Mouse (Mus musculus) spleen, postnatal 0 days (tissue): ENCODE data around the gene Mboat7. TPM values are rescaled to one million over a fixed set of nuclear protein-coding genes. Genes with fewer than 3 reads are reported as not detected.

ENCODE experiments used
- polyA plus RNA-seq: library from polyadenylated mRNA; unstranded; fragments of >200 nt; fragmentation: Nextera tagmentation; extraction: Ambion mirVana; gene quantifications from 2 replicates; pipeline ENCODE4 v1.2.1, GENCODE M21; 2015

Mboat7 gene
- polyA plus RNA-seq, result 21.7 and 28.8 TPM in 2 replicates

GRCm38 (mm10) chr7:3692987-3693808 is at the start of gene Mboat7:
Gene Mboat7, minus strand, starts transcription at chr7:3693523.

DNA sequence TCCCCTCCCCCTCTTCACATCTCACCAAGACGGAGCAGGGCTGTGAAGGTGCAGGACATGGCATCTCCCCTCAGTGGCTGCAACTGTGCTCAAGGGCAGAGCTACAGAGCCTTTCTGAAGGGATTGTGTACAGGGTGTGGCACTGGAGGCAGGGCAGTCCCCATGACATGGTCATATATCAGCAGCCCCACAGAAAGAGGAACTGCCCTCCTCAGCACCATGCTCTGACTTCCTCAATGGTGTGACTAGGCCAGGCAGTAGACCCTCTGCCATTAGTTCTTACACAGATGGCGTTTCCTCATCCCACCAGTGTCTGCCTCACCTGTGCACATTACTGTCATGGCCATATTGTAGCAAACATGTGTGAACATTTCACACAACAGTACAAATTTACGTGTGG is 26.9 kb upstream of the Mboat7 start, which contains the start of gene Pirb:
TSS of gene Pirb (minus strand) at position 124 of the 400 bp plus-strand sequence.

DNA sequence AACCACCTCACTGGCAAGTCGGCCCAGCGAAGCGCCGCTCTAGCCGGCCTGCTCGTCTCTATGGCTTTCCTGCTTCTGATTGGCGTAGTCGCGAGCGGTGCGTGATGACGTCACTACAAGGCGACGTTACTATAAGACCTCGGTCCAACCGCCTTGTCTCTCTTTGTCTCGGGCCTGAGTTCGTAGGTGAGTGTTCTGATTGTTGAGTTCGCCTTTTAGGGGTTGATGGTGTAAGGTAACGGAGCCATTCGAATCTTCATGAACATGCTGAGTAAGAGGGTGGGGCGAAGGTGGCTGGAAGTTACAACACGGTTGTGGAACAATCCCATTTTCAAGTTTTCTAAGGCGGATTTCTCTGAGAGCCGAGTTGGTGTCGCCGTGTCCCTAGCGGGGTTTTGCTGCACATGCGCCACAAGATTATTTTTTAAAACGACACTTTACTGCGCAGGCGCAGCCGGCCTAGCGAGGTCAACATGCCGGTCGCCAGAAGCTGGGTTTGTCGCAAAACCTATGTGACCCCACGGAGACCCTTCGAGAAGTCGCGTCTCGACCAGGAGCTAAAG is 10.6 kb upstream of the Mboat7 start, which contains the start of gene Rps9:
TSS of gene Rps9 (plus strand) at position 115 of the 563 bp plus-strand sequence.

GRCm38 (mm10) chr7:3692382-3692986 is 839 bp downstream of the Mboat7 start, which contains the start of gene Tsen34:
Gene Tsen34, plus strand, starts transcription at chr7:3692863.

DNA sequence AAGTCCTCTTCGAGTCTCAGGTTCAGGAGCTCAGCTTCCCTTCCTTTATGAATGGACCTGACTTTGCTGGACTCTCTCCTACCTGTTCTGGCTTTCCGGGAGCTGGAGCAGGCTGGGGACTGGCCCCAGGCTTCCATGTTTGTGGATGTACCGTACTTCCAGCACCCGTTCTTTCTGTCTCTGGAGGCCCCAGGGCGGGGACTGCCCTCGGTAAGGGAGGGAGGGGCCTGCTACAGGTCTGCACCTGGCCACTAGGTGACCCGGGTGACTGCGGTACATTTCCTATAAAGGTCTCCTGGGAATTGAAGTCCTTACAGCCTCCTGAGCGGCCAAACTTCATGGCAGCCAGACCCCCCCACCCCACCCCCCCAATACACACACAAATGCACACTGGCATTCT is 16.0 kb downstream of the Mboat7 start, which contains the start of gene Tmc4:
TSS of gene Tmc4 (minus strand) at position 212 of the 400 bp plus-strand sequence.

DNA sequence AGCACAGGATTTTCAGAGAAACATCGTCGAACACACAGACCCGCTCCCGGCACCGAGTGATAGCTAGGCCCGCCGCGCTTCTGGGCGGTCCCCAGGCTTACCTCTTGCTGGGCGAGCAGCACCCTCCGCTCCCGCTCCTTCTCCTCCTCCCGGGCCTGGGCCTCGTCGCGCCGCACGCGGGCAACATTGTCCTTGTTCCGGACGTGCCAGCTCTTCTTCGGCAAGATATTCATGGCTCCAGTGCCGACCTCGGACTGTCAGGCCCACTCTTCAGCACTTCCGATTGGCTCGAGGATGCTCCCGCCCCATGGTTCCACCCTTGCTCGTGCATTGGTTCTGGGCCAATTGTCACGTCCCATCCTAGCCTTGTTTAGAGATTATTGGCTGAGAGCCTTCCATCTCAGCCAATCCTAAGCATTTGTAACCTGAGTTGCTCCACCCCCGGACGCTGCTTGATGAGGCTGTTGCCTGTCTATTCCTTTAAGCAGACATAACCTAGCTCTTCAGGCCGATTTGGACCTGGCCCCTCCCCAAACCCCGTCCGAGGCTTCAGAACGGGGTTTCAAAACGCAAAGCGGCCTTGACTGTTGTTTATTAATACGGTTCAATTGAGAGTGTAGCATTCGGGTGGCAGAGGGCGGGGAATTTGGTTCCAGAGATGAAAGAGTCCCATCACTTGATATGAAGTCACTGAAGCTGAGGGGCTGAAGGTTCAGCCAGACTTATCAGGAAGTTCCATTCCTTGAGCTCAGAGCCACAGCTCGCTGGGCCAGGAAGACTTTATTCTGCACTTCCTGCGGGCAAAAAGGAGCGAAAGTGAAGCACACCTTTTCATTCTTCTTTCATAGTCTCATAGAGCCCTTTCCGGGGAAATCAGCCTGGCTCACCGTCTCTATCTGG is 27.9 kb downstream of the Mboat7 start, which contains the start of gene Leng1:
TSS of gene Leng1 (minus strand) at position 626 of the 900 bp plus-strand sequence.

DNA sequence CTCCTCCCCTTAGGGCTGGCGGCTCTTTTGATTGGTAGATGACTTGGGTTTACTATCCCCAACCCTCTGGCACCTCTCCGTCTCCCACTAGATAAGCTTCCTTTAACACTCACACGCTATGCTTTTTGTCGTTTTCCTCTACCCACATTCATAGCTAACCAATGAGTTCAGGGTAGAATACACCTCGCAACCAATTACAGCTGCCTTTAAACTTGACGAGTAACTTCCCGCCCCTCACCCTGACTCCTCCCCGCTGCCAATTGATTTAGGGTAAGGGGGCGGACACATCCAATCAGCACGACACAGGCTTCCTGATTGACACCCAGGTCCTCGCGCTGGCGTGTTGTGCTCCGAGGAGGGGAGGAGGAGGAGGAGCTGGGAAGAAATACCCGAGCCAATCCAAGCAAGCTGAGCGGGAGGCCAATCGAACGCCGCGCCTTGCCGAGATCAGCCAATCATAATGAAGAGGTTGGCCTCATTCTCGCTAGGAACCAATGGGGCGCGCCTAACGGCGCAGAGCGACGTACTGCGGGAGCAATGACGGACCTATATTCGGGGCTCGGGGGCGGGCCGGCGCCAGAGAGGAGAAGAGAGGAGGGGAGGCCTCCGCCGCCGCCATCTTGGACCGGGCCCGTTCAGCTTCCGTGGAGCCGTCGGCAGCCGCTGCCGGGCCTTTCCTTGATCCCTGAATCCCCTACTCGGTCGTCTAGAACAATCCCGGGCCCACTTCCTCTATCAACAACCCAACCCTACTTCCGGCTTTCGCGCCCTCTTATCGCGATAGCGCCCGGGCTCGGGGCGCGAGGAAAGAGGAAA is 48.4 kb downstream of the Mboat7 start, which contains the start of gene Cnot3:
TSS of gene Cnot3 (plus strand) at position 597 of the 816 bp plus-strand sequence.

DNA sequence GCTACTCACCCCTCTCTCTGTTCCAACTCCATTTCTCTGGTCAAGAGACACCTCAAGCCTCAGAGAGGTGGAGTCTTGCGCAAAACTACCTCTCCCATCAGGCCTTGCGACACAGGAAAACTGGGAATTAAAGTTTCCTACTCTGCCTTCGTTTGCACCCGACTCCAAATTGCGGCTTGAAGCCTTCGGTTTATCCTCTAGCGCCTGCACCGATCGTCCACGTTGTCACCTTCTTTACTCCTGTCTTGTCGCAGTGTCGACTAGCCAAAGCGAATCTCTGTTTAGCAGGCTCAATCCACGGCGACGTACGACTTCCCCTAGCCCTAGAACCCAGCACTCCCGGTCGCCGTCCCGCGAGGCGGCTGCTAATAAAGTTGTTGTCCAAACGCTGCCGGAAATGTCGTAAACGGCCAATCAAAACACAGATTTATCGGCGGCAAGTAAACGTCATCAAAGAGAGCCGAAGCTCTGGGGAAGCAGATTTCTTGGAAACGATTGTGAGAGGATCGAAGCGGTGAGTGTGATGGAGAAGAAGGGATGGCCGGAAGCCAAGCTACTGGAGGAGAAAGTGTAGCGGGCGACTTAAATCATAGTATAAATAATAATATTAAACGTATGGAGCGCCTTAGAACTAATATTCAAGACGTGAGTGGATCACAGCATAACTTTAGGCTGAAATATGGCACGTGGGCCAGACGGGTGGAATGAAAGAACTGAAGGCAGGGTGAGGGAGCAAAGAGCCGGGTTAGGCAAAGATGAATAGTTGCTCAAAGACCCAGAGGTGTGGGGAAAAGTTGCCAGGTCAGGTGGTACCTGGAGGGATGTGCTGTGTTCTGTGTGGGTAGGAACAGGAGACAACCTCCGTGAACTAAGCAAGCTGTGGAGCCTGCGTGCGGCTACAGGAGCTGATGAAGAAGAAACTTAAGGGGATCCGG is 63.5 kb downstream of the Mboat7 start, which contains the start of the genes Tfpt and Prpf31:
TSS of gene Tfpt (minus strand) at position 387 of the 935 bp plus-strand sequence.
TSS of gene Prpf31 (plus strand) at position 443 of the 935 bp plus-strand sequence.

Other genes with a start within 250 kb of the Mboat7 start
- 2.9 and 3.5 TPM in 2 replicates for gene Tarm1, start 190.9 kb downstream of the Mboat7 start, polyA plus RNA-seq
- not detected in 2 replicates for gene Oscar, start 77.4 kb downstream of the Mboat7 start, polyA plus RNA-seq
- 365 and 377 TPM in 2 replicates for gene Ndufa3, start 76.2 kb downstream of the Mboat7 start, polyA plus RNA-seq
- 14.6 TPM in 2 replicates for gene Tfpt, start 63.6 kb downstream of the Mboat7 start, polyA plus RNA-seq
- 54.2 and 55.9 TPM in 2 replicates for gene Prpf31, start 63.5 kb downstream of the Mboat7 start, polyA plus RNA-seq
- 29.6 and 34.3 TPM in 2 replicates for gene Cnot3, start 48.3 kb downstream of the Mboat7 start, polyA plus RNA-seq
- gene Leng1, start 27.7 kb downstream of the Mboat7 start, polyA plus RNA-seq, result 7.4 and 7.7 TPM in 2 replicates
- 6.9 and 8.2 TPM in 2 replicates for gene Tmc4, start 16.0 kb downstream of the Mboat7 start, polyA plus RNA-seq
- 46.3 and 65.6 TPM in 2 replicates for gene Tsen34, start 660 bp downstream of the Mboat7 start, polyA plus RNA-seq
- 1,500 and 1,551 TPM in 2 replicates for gene Rps9, start 10.5 kb upstream of the Mboat7 start, polyA plus RNA-seq
- gene Pirb, start 26.9 kb upstream of the Mboat7 start, polyA plus RNA-seq, result 18.7 and 25.6 TPM in 2 replicates
- gene Gm15448, start 132.2 kb upstream of the Mboat7 start, polyA plus RNA-seq, result 0.70 and 1.2 TPM in 2 replicates
- 7.2 and 10.1 TPM in 2 replicates for gene Pira2, start 151.5 kb upstream of the Mboat7 start, polyA plus RNA-seq
- 8.1 and 10.5 TPM in 2 replicates for gene Gm14548, start 204.6 kb upstream of the Mboat7 start, polyA plus RNA-seq
- 6.8 and 7.9 TPM in 2 replicates for gene Lilra6, start 222.0 kb upstream of the Mboat7 start, polyA plus RNA-seq